Mouse (Mus musculus) megakaryocyte, embryonic 14.5 days (primary cell): ENCODE measurements around the gene Mon1a. TPM values are rescaled to one million over a fixed set of nuclear protein-coding genes. Genes with fewer than 3 reads are reported as not detected.
A peak's percentile ranks its signal among the peaks of the same experiment; 100 is the strongest.

Experiments
- H3K27me3 ChIP-seq: replicated peaks from 2 replicates; pipeline ENCODE3; 2012; ENCODE audit warnings: inconsistent platforms
- H3K36me3 ChIP-seq: replicated peaks from 2 replicates; pipeline ENCODE3; 2012; ENCODE audit warnings: low read length, inconsistent platforms, mixed read lengths
- H3K4me1 ChIP-seq: 2 replicates; pipeline ENCODE4 v1.6.1; 2012; ENCODE audit warnings: inconsistent platforms
- H3K4me3 ChIP-seq: replicated peaks from 2 replicates; pipeline ENCODE3; 2012; ENCODE audit warnings: moderate library complexity, mild to moderate bottlenecking, inconsistent platforms
- H3K9me3 ChIP-seq: 2 replicates; pipeline ENCODE4 v1.6.1; 2012; ENCODE audit warnings: inconsistent platforms
- FLI1 ChIP-seq: IDR thresholded peaks from 2 replicates; pipeline ENCODE4 v1.6.1; 2012; ENCODE audit warnings: low read length, inconsistent platforms, mixed read lengths
- GATA1 ChIP-seq: IDR thresholded peaks from 3 replicates; pipeline ENCODE4 v1.6.1; 2012; ENCODE audit warnings: mixed read lengths, low read length, inconsistent platforms, borderline replicate concordance
- polyA plus RNA-seq: library from polyadenylated mRNA; stranded (reverse); fragments of >175 nt; gene quantifications from 2 replicates; pipeline ENCODE4 v1.2.3, GENCODE M21; 2012; ENCODE audit warnings: low replicate concordance; ENCODE audit not compliant: insufficient read depth

Gene Mon1a
- polyA plus RNA-seq, 1 experiment, result 19.6 TPM

- Histone ChIP-seq H3K27me3 (peaks cover 42% of the 10 kb centered on the region), H3K9me3 (no peaks in the 10 kb centered on the region), H3K36me3 (peaks cover 14% of the 10 kb centered on the region), H3K4me3 (peak overlapping the region; percentile 75), H3K4me1 (peaks cover 34% of the 10 kb centered on the region)
- TF ChIP-seq GATA1 (no peak), FLI1 (no peak)
These were observed 19.2 kb downstream of the Mon1a start for GRCm38 (mm10) chr9:107906967-107907800.

GRCm38 (mm10) chr9:107907801-107908120 lies 19.8 kb downstream of the Mon1a start:
- Histone ChIP-seq H3K27me3 (peaks cover 47% of the 10 kb centered on the region), H3K4me3 (no peak overlapping the region), H3K9me3 (no peaks in the 10 kb centered on the region), H3K4me1 (peaks cover 39% of the 10 kb centered on the region), H3K36me3 (peaks cover 8% of the 10 kb centered on the region)
- TF ChIP-seq FLI1, result no peak
- no peak for TF ChIP-seq GATA1

- TF ChIP-seq FLI1, result no peak
- TF ChIP-seq GATA1, result no peak
- H3K27me3 ChIP-seq, result peaks cover 56% of the 10 kb centered on the region
- H3K36me3 ChIP-seq, result peaks cover 2% of the 10 kb centered on the region
- H3K9me3 ChIP-seq, result no peaks in the 10 kb centered on the region
- no peak overlapping the region for H3K4me3 ChIP-seq
- peaks cover 44% of the 10 kb centered on the region for H3K4me1 ChIP-seq
These were observed 20.6 kb downstream of the Mon1a start for GRCm38 (mm10) chr9:107908410-107909158.

GRCm38 (mm10) chr9:107910025-107910769 lies 22.2 kb downstream of the Mon1a start:
- no peaks in the 10 kb centered on the region for H3K9me3 ChIP-seq
- TF ChIP-seq GATA1, result no peak
- TF ChIP-seq FLI1, result no peak
- H3K4me1 ChIP-seq, result peaks cover 47% of the 10 kb centered on the region
- H3K27me3 ChIP-seq, result peaks cover 69% of the 10 kb centered on the region
- H3K36me3 ChIP-seq, result no peaks in the 10 kb centered on the region
- no peak overlapping the region for H3K4me3 ChIP-seq

GRCm38 (mm10) chr9:107914764-107915420 lies 26.9 kb downstream of the Mon1a start:
- peaks cover 89% of the 10 kb centered on the region for H3K27me3 ChIP-seq
- H3K4me3 ChIP-seq, result peak overlapping the region; percentile 10
- no peaks in the 10 kb centered on the region for H3K9me3 ChIP-seq
- H3K36me3 ChIP-seq, result no peaks in the 10 kb centered on the region
- TF ChIP-seq FLI1, result no peak
- no peak for TF ChIP-seq GATA1
- peaks cover 21% of the 10 kb centered on the region for H3K4me1 ChIP-seq

- H3K27me3 ChIP-seq, result peaks cover 76% of the 10 kb centered on the region
- no peak overlapping the region for H3K4me3 ChIP-seq
- no peak for TF ChIP-seq FLI1
- no peak for TF ChIP-seq GATA1
- peaks cover 15% of the 10 kb centered on the region for H3K4me1 ChIP-seq
- no peaks in the 10 kb centered on the region for H3K9me3 ChIP-seq
- no peaks in the 10 kb centered on the region for H3K36me3 ChIP-seq
These were observed 30.1 kb downstream of the Mon1a start for GRCm38 (mm10) chr9:107917895-107918608.

GRCm38 (mm10) chr9:107918884-107919283 lies 30.9 kb downstream of the Mon1a start:
- peaks cover 21% of the 10 kb centered on the region for H3K4me1 ChIP-seq
- H3K27me3 ChIP-seq, result peaks cover 76% of the 10 kb centered on the region
- H3K36me3 ChIP-seq, result no peaks in the 10 kb centered on the region
- H3K9me3 ChIP-seq, result no peaks in the 10 kb centered on the region
- H3K4me3 ChIP-seq, result no peak overlapping the region
- TF ChIP-seq GATA1 (no peak), FLI1 (no peak)

- TF ChIP-seq GATA1, result no peak
- no peak for TF ChIP-seq FLI1
- H3K9me3 ChIP-seq, result no peaks in the 10 kb centered on the region
- H3K4me1 ChIP-seq, result peaks cover 22% of the 10 kb centered on the region
- no peak overlapping the region for H3K4me3 ChIP-seq
- H3K36me3 ChIP-seq, result no peaks in the 10 kb centered on the region
- H3K27me3 ChIP-seq, result peaks cover 76% of the 10 kb centered on the region
These were observed 31.5 kb downstream of the Mon1a start for GRCm38 (mm10) chr9:107919441-107919840.

- TF ChIP-seq GATA1 (no peak), FLI1 (no peak)
- Histone ChIP-seq H3K27me3 (peaks cover 62% of the 10 kb centered on the region), H3K4me3 (no peak overlapping the region), H3K9me3 (no peaks in the 10 kb centered on the region), H3K36me3 (no peaks in the 10 kb centered on the region), H3K4me1 (peaks cover 34% of the 10 kb centered on the region)
These were observed 35.1 kb downstream of the Mon1a start for GRCm38 (mm10) chr9:107923021-107923420.
